Mouse (Mus musculus) testis, postnatal 10 days (tissue): ENCODE data around the gene Sh3pxd2a.

Source experiments
- DNase-seq: peaks from one replicate; pipeline ENCODE4 v3.0.0; 2021; ENCODE audit warnings: low spot score

The Sh3pxd2a gene

GRCm38 (mm10) chr19:47456021-47456420 lies 8.2 kb downstream of the Sh3pxd2a start:
- no peak for DNase-seq

DNA sequence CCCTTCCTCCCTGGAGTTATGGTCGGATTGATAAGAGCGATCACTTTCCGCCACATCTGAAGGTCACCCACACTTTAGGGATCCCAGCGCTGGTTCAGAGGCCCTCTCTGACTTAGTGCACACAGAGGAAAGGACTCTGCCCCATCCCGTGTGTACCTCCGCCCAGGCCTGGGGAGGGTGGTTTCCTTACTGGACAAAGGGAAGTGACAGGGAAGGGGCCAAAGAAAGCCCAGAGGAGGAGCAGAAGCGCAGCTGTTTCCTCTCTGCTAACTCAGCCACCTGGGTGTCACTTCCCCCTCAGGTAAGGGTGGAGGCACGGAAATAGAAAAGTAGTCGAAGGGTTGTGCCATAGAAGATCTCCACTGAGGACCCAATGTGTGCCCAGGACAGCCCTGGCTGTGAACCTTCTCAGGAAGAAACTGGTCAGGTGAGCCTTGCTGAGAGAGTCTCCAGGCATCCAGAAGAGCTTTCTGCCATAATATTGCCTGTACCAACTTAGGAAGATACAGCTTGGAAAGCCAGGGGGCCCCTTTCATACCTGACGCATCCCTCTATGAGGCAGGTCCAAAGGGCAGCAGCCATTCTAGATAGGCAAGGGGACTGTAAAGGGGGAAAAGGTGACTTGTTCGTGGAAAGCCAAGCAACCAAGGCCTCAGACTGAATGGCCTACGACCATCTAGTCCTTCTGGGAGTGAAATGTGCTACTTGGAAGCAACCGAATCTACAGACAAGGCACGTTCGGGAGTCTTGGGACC lies 9.0 kb downstream of the Sh3pxd2a start:
- no peak for DNase-seq

DNA sequence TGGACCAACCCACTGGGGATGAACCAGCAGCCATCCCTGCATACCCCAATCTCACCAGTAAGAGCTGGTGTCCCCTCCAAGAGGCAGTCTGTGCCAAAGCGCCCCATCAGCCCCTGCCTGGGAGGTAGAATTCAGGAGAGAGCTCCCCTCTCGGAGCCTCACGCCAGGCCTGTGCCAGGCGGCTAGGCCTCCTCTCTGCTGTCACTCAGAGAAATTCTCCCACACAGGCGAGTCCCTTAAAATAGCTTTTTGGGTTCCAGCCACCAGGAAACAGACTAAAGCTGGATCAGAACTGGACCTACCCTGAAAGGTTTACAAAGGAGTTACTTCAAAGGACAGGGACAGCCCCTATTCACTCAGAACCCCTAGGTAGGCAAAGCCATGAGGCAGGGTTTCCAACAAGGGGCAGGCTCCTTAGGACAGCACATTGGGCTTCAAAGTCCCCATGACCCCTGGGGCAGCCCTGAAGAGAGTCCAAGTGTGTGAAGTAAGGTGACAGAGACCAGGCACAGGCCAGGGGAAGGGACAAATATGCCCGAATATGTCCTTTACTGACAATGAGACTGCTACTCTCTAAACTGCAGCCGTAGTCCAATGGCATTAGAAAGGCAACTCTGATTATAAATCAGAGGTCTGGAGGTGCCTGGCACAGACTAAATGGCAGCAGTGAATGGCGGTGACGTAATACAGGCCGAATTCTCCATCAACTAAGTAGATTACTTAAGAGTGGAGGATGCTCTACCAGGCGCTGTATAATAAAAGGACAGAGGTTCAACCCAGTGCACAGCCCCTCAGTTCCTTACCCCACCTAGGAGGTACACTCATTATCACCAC lies 9.8 kb downstream of the Sh3pxd2a start:
- no peak for DNase-seq

DNA sequence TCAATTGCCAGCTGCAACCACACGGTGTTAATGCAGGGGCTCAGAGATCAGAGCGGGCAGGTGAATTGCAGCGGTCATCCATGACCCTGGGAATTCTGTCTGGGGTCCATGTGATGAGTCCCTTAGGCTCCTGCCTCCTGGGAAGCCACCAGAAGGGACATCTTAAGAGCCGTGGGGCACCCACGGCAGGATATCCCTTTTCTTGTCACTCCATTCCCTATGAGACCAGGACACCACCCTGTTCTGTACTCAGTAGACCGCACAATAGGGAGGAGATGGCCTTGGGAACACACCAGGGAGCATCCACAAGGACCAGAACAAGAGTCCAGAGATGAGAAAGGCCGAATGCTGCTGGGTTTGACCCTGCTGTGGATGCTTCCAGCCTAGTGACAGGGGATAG lies 10.8 kb downstream of the Sh3pxd2a start:
- no peak for DNase-seq

DNA sequence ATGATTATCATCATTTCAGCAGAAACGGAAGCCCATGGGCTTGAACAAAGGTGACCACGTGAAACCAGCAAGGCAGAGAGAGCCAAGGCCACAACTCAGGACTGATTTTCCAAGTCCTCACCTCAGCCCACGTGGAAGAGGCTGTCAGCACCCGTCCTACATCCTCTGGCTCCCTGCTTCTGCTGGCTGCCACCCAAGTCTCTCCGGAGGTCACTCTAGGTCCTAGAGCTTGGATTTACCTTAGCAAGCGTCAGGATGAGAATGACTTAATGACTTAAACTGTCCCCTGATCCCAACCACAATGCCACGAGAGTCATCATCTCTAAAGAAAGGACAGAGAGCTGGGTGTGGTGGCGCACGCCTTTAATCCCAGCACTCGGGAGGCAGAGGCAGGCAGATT lies 11.5 kb downstream of the Sh3pxd2a start:
- DNase-seq: no peak

GRCm38 (mm10) chr19:47452211-47452610 lies 12.0 kb downstream of the Sh3pxd2a start:
- DNase-seq: no peak

DNA sequence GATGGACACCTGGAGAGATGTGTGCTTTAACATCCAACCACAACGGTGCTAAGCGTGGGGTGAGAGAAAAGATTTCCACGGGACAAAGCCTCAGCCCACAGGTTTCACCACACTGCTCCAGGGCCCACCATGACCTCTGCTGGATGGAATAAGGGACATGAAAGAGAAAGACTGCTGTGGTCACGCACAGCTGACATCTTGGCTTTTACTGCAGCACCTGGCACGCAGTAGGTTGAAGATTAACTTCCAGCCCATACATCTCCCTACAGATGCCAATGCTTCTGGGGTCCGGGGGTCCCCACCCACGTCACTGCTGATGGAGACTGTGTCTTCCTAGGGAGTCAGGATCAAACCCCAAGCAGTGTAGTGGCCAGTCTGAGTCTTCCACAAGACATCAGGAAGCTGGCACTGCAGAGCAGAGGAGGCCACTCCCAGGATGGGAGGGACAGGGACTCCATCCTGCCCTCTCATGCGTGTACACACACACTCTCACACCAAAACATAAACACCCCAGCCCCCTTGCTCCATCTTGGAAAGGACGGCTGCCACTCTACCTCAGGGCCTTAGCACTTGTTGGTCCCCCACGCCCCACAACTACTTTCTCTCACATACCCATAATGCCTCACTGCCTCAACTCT lies 12.6 kb downstream of the Sh3pxd2a start:
- no peak for DNase-seq

GRCm38 (mm10) chr19:47450261-47451137 lies 13.7 kb downstream of the Sh3pxd2a start:
- DNase-seq: no peak

DNA sequence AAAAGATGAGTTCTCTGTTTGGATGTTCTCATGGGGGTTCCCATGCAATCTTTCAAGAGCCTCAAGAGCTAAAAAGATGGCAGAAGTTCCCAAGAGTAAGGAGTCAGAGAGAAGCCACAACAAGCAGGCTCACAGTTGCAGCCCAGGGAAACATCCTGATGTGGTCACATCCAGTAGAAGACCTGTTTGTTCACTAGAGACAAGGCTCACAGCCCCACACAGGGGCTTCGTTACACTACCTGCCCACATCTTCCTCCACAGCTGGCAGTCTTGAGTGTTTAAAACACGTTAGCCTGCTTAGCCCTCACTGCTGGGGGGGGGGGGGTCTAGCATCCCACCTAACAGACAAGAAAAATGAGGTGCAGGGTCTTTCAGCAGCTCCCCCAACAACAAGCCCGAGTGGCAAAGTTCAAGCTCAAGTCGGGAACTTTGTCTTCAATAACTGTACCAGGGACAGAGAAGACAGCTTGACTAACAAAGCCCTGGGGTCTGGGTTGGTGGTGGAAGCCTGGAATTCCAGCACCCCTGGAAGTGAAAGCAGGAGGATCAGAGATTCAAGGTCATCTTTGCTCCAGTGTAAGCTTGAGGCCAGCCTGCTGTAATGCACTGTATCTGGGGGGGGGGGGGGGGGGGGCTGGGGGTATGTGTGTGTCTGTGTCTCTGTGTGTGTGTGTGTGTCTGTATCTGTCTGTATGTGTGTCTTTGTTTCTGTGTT lies 14.5 kb downstream of the Sh3pxd2a start:
- no peak for DNase-seq

- DNase-seq: no peak
These were observed 15.5 kb downstream of the Sh3pxd2a start for GRCm38 (mm10) chr19:47448618-47449151.

DNA sequence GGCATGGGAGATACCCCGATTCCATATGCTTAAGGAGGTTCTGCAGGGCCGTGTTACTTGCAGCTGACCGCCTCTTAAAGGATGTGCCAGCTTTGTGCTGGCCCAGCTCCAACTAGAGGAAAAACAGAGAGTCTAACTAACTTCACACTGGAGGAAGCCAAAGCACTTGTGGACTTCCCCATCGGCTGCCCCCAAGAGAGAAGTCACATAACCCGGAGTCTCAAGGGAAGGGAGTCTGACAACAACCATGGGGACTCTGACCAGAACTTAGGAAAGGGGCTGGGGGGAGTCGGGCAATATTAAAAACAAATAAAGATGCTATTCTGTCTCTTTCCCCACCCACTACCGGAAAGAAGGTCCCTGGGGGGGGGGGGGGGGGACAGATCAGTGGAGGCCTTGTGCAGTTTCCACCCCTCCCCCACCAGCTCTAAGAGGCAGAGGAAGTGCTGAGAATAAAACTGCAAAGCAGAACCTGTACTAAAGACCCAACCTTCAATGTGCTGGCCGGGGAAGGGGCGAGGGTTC lies 17.3 kb downstream of the Sh3pxd2a start:
- DNase-seq: no peak

DNA sequence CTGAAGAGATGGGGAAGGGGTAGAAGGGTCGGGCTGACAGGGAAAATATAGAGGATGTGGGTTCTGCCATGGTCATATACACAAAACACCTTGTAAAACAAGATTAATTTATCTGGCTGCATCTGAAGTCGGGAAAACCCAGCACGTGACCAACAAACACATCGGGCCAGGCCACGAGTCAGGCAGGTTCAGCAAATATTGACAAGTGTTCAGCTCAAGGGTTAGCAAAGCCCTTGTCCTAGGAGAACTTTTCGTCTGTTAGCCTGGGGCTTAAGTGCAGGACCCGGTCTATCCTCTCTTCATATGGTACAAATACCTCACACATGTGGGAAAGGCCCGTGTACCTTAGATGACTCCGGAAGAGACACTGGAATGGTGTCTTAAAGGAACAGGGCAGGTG lies 18.1 kb downstream of the Sh3pxd2a start:
- DNase-seq: no peak

GRCm38 (mm10) chr19:47445726-47446125 lies 18.5 kb downstream of the Sh3pxd2a start:
- no peak for DNase-seq

DNA sequence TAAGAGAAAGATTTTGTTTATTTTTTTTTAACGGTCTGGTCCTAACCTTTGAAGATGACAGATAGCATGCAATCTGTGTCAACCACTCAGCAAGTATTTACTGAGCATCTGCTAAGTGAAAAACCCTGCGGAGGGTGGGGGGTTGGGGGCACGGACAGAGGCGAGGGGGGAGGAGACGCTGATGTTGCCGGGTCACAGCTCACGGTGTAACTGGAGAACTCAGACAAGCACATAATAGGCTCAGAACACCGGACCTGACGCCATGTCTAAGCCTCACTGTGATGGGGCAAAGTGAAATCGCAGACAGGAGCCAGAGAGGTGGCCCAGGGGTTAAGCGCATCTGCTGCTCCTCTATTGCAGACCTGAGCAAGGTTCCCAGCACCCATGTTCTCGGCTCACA lies 19.7 kb downstream of the Sh3pxd2a start:
- DNase-seq: no peak

- DNase-seq: no peak
These were observed 21.9 kb downstream of the Sh3pxd2a start for GRCm38 (mm10) chr19:47442294-47442627.

GRCm38 (mm10) chr19:47441541-47442293 lies 22.5 kb downstream of the Sh3pxd2a start:
- no peak for DNase-seq

- DNase-seq: no peak
These were observed 23.2 kb downstream of the Sh3pxd2a start for GRCm38 (mm10) chr19:47440967-47441366.

GRCm38 (mm10) chr19:47440435-47440803 lies 23.8 kb downstream of the Sh3pxd2a start:
- no peak for DNase-seq

GRCm38 (mm10) chr19:47439726-47440434 lies 24.3 kb downstream of the Sh3pxd2a start:
- DNase-seq: no peak
